Mouse (Mus musculus): ENCODE results near the gene 4930407I10Rik. TPM values are rescaled to one million over a fixed set of nuclear protein-coding genes. Genes with fewer than 3 reads are reported as not detected.

4930407I10Rik gene
- not detected in 2 replicates for polyA plus RNA-seq (2015; fragmentation: Nextera tagmentation; extraction: Ambion mirVana)

GRCm38 (mm10) chr15:82058719-82059201, at the start of gene 4930407I10Rik:
Gene 4930407I10Rik (plus strand): TSS chr15:82059151.

GRCm38 (mm10) chr15:82033762-82034161, 25.2 kb upstream of the 4930407I10Rik start, which contains the start of gene Desi1:
Gene Desi1 (minus strand): TSS chr15:82033862.

GRCm38 (mm10) chr15:82047080-82047883, 11.7 kb upstream of the 4930407I10Rik start, which contains the start of gene Snu13:
Gene Snu13 (minus strand): TSS chr15:82047598.

GRCm38 (mm10) chr15:82069898-82070297, 10.9 kb downstream of the 4930407I10Rik start, which contains the start of gene Mei1:
Gene Mei1 (plus strand): TSS chr15:82069996.

Other genes starting within 250 kb of the 4930407I10Rik start
- gene Tob2, start 200.4 kb upstream of the 4930407I10Rik start, polyA plus RNA-seq (2015; fragmentation: Nextera tagmentation; extraction: Ambion mirVana): 19.7 and 22.3 TPM in 2 replicates
- gene Phf5a, start 187.2 kb upstream of the 4930407I10Rik start, polyA plus RNA-seq (2015; fragmentation: Nextera tagmentation; extraction: Ambion mirVana): 53.5 and 65.5 TPM in 2 replicates
- 101 and 150 TPM in 2 replicates for gene Aco2, start 186.8 kb upstream of the 4930407I10Rik start, polyA plus RNA-seq (2015; fragmentation: Nextera tagmentation; extraction: Ambion mirVana)
- 57.3 and 83.5 TPM in 2 replicates for gene Polr3h, start 132.9 kb upstream of the 4930407I10Rik start, polyA plus RNA-seq (2015; fragmentation: Nextera tagmentation; extraction: Ambion mirVana)
- gene Csdc2, start 122.4 kb upstream of the 4930407I10Rik start, polyA plus RNA-seq (2015; fragmentation: Nextera tagmentation; extraction: Ambion mirVana): 31.4 and 48.3 TPM in 2 replicates
- 89.3 and 111 TPM in 2 replicates for gene Pmm1, start 98.2 kb upstream of the 4930407I10Rik start, polyA plus RNA-seq (2015; fragmentation: Nextera tagmentation; extraction: Ambion mirVana)
- not detected in 2 replicates for gene 1700029P11Rik, start 78.6 kb upstream of the 4930407I10Rik start, polyA plus RNA-seq (2015; fragmentation: Nextera tagmentation; extraction: Ambion mirVana)
- gene Xrcc6, start 71.3 kb upstream of the 4930407I10Rik start, polyA plus RNA-seq (2015; fragmentation: Nextera tagmentation; extraction: Ambion mirVana): 64.9 and 130 TPM in 2 replicates
- 28.6 and 66.0 TPM in 2 replicates for gene Desi1, start 25.3 kb upstream of the 4930407I10Rik start, polyA plus RNA-seq (2015; fragmentation: Nextera tagmentation; extraction: Ambion mirVana)
- gene Snu13, start 11.6 kb upstream of the 4930407I10Rik start, polyA plus RNA-seq (2015; fragmentation: Nextera tagmentation; extraction: Ambion mirVana): 171 and 189 TPM in 2 replicates
- not detected in 2 replicates for gene Mei1, start 10.8 kb downstream of the 4930407I10Rik start, polyA plus RNA-seq (2015; fragmentation: Nextera tagmentation; extraction: Ambion mirVana)
- 5.3 and 5.7 TPM in 2 replicates for gene Ccdc134, start 68.8 kb downstream of the 4930407I10Rik start, polyA plus RNA-seq (2015; fragmentation: Nextera tagmentation; extraction: Ambion mirVana)
- gene Srebf2, start 88.0 kb downstream of the 4930407I10Rik start, polyA plus RNA-seq (2015; fragmentation: Nextera tagmentation; extraction: Ambion mirVana): 53.9 and 76.2 TPM in 2 replicates
- gene Shisa8, start 153.7 kb downstream of the 4930407I10Rik start, polyA plus RNA-seq (2015; fragmentation: Nextera tagmentation; extraction: Ambion mirVana): 0.25 and 0.27 TPM in 2 replicates
- gene Tnfrsf13c, start 165.2 kb downstream of the 4930407I10Rik start, polyA plus RNA-seq (2015; fragmentation: Nextera tagmentation; extraction: Ambion mirVana): 0.16 and 0.26 TPM in 2 replicates
- 24.4 and 24.9 TPM in 2 replicates for gene Cenpm, start 185.6 kb downstream of the 4930407I10Rik start, polyA plus RNA-seq (2015; fragmentation: Nextera tagmentation; extraction: Ambion mirVana)
- gene 1500009C09Rik, start 193.2 kb downstream of the 4930407I10Rik start, polyA plus RNA-seq (2015; fragmentation: Nextera tagmentation; extraction: Ambion mirVana): 0.25 and 0.44 TPM in 2 replicates
- 8.6 and 22.3 TPM in 2 replicates for gene Sept3, start 215.7 kb downstream of the 4930407I10Rik start, polyA plus RNA-seq (2015; fragmentation: Nextera tagmentation; extraction: Ambion mirVana)
- 0.17 TPM in 1 of 2 replicates, not detected in the other for gene Wbp2nl, start 239.8 kb downstream of the 4930407I10Rik start, polyA plus RNA-seq (2015; fragmentation: Nextera tagmentation; extraction: Ambion mirVana)

All from adrenal gland, postnatal 0 days (tissue).